Mouse (Mus musculus) G1E (cell line): Measurements from ENCODE around the gene Adora2b.

Experiments
- CTCF ChIP-seq: IDR thresholded peaks from 2 replicates; pipeline ENCODE4 v1.5.1; 2012; ENCODE audit warnings: low read depth, low read length, inconsistent platforms, mixed read lengths
- GATA1 ChIP-seq: IDR thresholded peaks from 2 replicates; pipeline ENCODE4 v1.6.1; 2012; ENCODE audit warnings: borderline replicate concordance, low read length, inconsistent platforms, mixed read lengths

GRCm38 (mm10) chr11:62217751-62218150 lies 31.0 kb upstream of the Adora2b start:
- no peak for TF ChIP-seq CTCF
- no peak for TF ChIP-seq GATA1
